Mouse (Mus musculus): ENCODE measurements around the gene Foxb2. TPM values are rescaled to one million over a fixed set of nuclear protein-coding genes. Genes with fewer than 3 reads are reported as not detected.
A peak's percentile ranks its signal among the peaks of the same experiment; 100 is the strongest.
"Not testable (repeated sequence)": the region's sequence is repeated elsewhere in the genome, so short reads cannot be mapped to it uniquely, and the experiment has no call there.

Gene Foxb2
- polyA plus RNA-seq, 1 experiment from 2014 or later: not detected

DNA sequence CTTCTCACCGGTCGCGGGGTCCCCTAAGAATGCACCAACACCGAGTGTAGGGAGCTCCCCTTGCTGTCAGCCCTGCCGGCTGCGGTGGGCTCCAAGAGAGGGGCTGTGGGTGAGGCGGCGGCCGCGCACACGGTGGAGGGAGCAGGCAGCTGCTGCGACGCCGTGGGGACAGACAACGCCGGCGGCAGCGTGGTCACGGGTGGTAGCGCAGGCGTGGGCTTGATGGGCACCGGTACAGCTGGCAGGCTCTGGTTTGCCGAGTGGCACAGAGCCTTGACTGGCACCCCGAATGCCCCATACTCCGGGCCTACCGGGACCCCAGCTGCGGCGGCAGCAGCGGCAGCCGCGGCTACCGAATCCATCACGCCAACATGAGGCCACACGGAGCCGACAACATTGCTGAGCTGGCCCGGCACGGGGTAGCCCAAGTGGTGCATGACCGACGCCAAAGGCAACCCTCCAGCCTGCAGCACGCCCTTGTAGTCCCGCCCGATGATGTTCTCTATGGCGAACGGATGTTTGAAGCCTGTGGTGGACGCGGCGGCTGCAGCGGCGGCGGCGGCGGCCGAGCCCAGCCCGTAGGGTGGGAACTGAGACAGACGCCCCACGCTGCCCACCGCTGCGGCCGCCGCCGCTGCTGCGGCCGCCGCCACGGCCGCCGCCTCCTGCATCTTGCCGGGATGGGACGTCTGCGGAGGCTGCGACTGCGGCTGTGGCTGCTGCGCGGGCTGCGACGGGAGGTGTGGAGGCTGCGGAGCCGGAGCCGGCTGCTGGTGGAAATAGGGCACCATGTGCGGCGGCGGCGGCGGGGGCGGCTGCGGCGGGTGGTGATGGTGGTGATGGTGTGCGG is 1.0 kb downstream of the Foxb2 start:
- peaks cover 3% of the 10 kb centered on the region for H3K27me3 ChIP-seq
- ChIA-PET CTCF (no interaction called here), POLR2A (no interaction called here)
- in situ Hi-C loops (cut with MboI; ENCODE audit: low pct_unique_long_range_greater_than_20kb): no loop called here
- TF ChIP-seq CTCF (IDR thresholded peaks at IDR 0.05): no peak
- ATAC-seq (no peak), DNase-seq (ENCODE audit: low read depth, low spot score) (no peak)

DNA sequence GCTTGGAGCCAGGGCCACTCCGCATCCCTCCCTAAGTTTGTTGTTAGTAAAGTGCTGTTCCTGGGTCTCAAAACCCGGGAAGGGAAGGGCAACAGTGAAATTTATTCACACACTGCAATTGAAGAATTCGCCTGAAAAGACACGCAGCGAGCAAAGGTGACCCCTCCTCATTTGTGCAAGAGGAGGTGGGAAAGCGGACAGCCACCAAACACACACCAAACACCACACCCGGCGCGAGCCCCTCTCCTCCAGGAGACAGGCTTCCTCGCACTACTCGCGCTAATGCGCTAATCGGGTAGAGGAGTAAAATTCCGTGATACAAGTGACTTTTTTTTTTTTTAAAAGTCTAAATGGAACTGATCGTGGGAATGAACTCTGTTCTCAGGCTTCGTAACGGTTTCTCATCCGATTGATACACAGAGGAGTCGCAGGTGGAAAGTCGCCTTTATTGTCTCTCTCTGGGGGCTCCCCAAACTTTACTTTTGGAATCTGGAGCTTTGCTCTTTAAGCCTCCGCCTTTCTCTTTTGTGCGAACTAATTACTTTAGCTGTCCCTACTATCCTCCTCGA is 2.3 kb downstream of the Foxb2 start:
- no peak for TF ChIP-seq CTCF (IDR thresholded peaks at IDR 0.05)
- in situ Hi-C loops (cut with MboI; ENCODE audit: low pct_unique_long_range_greater_than_20kb): no loop called here
- ATAC-seq (no peak), DNase-seq (ENCODE audit: low read depth, low spot score) (no peak)
- POLR2A ChIA-PET: no interaction called here
- H3K27me3 ChIP-seq: peaks cover 3% of the 10 kb centered on the region
- CTCF ChIA-PET: no interaction called here

DNA sequence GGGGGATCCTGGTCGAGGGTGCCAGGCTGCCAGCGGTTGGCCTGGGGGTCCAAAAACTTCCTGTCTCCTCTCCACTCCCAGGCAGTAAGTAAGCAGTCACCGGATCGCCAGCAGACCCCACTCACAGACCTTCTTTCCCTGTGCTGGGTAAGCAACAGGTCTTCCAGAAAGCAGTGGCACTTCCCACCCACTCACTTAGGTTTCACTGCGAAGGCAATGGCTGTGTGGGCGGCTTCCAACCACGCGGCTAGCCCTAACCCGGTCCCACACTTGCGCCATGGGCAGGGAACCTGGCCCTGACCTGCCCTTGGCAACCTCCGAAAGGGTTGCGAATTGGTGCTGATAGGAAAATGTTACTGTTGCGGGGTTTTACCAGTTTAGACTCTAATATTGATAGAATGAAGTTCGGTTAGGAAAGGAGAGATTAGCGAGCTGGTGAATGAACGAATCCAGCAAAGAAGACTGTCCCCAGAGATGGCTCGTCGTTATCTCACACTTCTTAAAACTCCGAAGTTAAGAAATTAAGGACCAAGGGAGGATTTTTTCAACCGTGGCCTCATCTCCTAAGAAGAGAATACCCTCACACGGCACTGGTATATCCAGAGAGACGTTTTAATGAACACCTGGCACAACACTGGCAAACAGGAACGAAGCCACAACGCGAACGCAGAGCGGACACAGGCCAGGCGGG is 3.0 kb downstream of the Foxb2 start:
- POLR2A ChIA-PET: no interaction called here
- no peak for ATAC-seq

DNA sequence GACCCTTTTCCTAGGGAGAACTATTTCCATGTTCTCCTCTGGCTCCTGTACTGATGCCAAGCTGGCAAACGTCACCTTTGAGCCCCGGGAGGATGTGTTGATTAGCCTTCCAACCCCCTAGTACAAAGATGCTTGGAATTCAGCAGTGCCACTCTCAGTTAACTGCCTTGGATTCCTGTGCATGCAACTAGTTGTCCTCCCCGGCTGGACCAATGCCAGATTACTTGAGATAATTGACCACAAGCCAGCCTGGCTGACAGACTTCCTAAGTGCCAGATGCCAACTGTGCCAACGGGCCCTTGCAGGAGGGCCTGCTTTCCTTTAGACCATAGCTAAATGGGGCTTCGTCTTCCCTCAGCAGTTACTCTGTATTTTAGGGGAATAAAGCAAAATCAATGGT is 5.1 kb downstream of the Foxb2 start:
- ATAC-seq: peak; percentile 91
- peak; percentile 94 for DNase-seq (ENCODE audit: low read depth, low spot score)
- in situ Hi-C loops (cut with MboI; ENCODE audit: low pct_unique_long_range_greater_than_20kb): no loop called here
- ChIA-PET CTCF (interaction anchor here (1.4 kb wide), 1 partner anchor 162 kb away, joined by 3 read pairs; no protein-coding TSS in a partner anchor), POLR2A (no interaction called here)
- H3K27me3 ChIP-seq: peaks cover 4% of the 10 kb centered on the region
- TF ChIP-seq CTCF (IDR thresholded peaks at IDR 0.05): no peak

More for the DNA sequence above, 3.0 kb downstream of the Foxb2 start:
- H3K27me3 ChIP-seq: peaks cover 3% of the 10 kb centered on the region
- in situ Hi-C loops (cut with MboI; ENCODE audit: low pct_unique_long_range_greater_than_20kb): no loop called here
- TF ChIP-seq CTCF (IDR thresholded peaks at IDR 0.05): no peak
- CTCF ChIA-PET: no interaction called here
- DNase-seq (ENCODE audit: low read depth, low spot score): no peak

DNA sequence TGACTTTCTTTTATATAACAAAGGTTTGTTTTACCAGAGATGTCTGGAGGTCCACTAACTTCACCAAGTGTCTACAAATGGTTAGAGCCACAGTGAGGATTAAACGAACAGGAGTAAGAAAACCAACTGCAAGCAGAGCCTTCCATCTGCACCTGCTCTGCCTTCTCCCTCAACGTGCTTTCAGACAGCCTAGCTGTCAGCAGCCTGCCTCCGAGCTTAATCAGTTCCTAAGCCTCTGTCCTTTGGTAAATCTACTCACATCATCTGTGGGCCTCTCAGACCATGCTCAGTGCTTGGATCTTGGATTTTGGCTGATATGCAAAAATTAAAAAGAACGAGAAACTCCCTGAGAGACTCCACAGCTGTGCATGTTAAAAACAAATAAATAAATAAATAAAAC is 15.0 kb downstream of the Foxb2 start:
- in situ Hi-C loops (cut with MboI; ENCODE audit: low pct_unique_long_range_greater_than_20kb): no loop called here
- H3K27me3 ChIP-seq: no peaks in the 10 kb centered on the region
- DNase-seq (ENCODE audit: low read depth, low spot score): no peak

DNA sequence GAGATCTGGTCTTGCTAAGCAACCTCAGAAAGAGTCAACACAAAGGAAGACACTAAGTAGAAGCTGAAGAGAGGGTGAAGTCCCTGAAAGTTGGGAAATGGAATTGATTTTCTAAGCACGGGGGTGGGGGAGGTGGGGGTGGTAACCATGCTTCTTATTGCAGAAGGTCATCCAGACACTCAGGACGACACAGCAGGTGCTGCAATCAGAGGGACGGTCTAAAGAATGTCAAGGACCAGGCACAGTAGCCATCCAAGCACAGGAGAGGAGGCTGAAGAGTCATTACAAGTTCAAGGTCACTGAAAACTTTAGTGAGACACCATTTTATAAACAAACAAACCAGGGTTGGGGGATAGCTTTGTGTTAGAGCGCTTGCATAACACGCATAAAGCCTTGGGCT is 16.9 kb downstream of the Foxb2 start:
- CTCF ChIA-PET: no interaction called here
- DNase-seq (ENCODE audit: low read depth, low spot score): no peak
- no peak for TF ChIP-seq CTCF (IDR thresholded peaks at IDR 0.05)
- H3K27me3 ChIP-seq: no peaks in the 10 kb centered on the region
- in situ Hi-C loops (cut with MboI; ENCODE audit: low pct_unique_long_range_greater_than_20kb): no loop called here
- POLR2A ChIA-PET: interaction anchor here (0.6 kb wide), 1 partner anchor 141 kb away, joined by 3 read pairs; no protein-coding TSS in a partner anchor
- ATAC-seq: no peak

More for the DNA sequence above, 15.0 kb downstream of the Foxb2 start:
- ChIA-PET POLR2A (no interaction called here), CTCF (no interaction called here)
- ATAC-seq: no peak
- no peak for TF ChIP-seq CTCF (IDR thresholded peaks at IDR 0.05)

DNA sequence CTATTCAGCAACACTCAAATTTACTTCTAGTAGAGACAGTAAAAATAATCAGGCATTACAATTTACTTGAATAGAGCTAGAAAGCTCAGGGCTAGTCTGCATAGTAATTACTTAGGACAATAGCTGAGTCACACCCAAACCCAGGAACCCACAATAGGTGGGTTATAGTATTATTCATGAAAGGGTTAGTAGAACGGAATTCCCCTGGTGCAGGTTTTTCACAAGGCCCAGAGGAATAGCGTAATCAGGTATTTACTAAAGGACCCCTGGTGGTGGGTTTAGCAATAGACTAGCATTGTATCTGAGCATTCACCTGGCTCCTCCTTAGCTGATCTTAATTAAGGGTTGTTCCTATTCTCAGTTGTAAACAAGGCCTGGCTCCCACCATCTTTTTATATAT is 29.5 kb downstream of the Foxb2 start:
- CTCF ChIA-PET: interaction anchor here (1.2 kb wide), 1 partner anchor 41 kb away, joined by 4 read pairs; no protein-coding TSS in a partner anchor
- H3K27me3 ChIP-seq; POLR2A ChIA-PET; DNase-seq (ENCODE audit: low read depth, low spot score); ATAC-seq; in situ Hi-C loops (cut with MboI; ENCODE audit: low pct_unique_long_range_greater_than_20kb): not testable (repeated sequence)
- TF ChIP-seq CTCF (IDR thresholded peaks at IDR 0.05): peak; percentile 7

DNA sequence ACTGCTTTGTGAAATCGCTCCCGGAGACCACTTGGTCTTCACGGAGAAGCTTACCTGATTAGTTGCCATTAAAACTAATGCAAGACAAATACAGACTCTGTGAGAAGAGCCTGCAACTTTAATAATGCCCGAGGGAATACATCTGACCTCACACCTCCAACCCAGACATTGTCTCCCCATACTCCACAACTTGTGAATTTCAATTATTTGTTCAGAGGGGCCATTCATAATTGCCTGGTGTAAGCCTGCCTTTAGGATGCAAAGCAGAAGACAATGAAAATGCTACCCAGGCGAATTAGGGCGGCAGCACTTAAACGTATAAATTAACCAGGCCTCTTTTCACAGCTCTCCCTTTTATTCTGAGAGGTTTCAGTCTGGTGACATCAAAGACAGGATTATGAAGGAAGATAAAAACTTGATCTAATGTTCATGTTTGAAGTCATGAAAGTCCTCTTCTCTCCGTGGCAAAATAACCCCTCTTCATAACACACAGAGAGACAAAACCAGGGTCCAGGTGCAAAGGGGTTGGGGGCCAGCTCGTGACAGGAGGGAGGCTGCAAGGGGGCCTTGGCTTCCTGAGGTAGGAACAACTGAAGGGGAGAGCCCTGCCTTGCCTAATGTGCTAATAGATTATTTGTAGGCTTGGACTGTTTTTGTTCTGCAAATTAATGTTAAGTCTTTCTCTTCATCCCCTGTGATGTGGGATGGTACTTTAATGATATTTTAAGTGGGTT is 31.9 kb downstream of the Foxb2 start:
- no peaks in the 10 kb centered on the region for H3K27me3 ChIP-seq
- no peak for ATAC-seq
- CTCF ChIA-PET: interaction anchor here (1.2 kb wide), 1 partner anchor 143 kb away, joined by 4 read pairs; no protein-coding TSS in a partner anchor
- no peak for TF ChIP-seq CTCF (IDR thresholded peaks at IDR 0.05)
- no peak for DNase-seq (ENCODE audit: low read depth, low spot score)
- in situ Hi-C loops (cut with MboI; ENCODE audit: low pct_unique_long_range_greater_than_20kb): no loop called here
- POLR2A ChIA-PET: no interaction called here

DNA sequence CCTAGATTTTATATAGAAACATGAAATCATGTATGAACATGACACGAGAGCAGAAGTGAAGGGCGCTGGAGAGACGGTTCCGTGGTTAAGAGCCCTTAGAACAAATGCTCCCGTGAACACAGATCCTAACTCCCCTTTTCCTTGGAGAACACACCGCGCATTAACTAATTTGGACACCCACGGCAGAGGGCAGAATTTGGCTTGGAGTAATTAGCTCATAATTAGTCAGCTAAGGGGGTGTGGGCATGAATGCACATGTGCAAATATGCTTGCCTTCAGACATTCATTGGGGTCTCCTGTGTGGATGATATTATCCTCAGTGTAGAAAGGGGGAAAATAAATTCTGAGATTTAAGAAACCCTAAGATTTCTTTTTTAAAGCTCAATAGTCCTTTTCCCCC is 32.6 kb downstream of the Foxb2 start:
- POLR2A ChIA-PET: no interaction called here
- DNase-seq (ENCODE audit: low read depth, low spot score) (no peak), ATAC-seq (no peak)
- in situ Hi-C loops (cut with MboI; ENCODE audit: low pct_unique_long_range_greater_than_20kb): no loop called here
- no peak for TF ChIP-seq CTCF (IDR thresholded peaks at IDR 0.05)
- CTCF ChIA-PET: interaction anchor here (1.2 to 1.3 kb wide), 2 partner anchors 12 to 143 kb away, joined by 3 to 4 read pairs; no protein-coding TSS in a partner anchor
- H3K27me3 ChIP-seq: no peaks in the 10 kb centered on the region

DNA sequence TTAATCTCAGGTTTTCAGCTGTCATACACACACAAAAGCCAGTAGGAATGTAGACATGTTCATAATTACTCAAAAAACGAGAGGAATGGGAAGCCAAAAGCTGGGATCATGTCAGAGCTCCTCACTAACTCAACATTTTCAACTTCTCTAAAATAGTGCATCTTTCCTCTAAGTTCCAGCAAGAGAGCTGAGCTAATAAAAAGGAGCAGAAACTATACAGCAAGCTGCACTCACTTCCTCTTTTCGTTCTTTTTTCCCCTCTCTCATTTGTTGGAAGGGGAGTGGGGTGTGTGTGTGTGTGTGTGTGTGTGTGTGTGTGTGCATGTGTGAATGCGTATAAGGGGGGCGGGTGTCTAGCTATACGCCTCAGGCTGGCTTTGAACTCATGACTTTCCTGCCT is 45.9 kb downstream of the Foxb2 start:
- no peak for TF ChIP-seq CTCF (IDR thresholded peaks at IDR 0.05)
- in situ Hi-C loops (cut with MboI; ENCODE audit: low pct_unique_long_range_greater_than_20kb): no loop called here
- CTCF ChIA-PET: interaction anchor here (1.4 kb wide), 1 partner anchor 14 kb away, joined by 3 read pairs; no protein-coding TSS in a partner anchor
- DNase-seq (ENCODE audit: low read depth, low spot score) (no peak), ATAC-seq (no peak)
- peaks cover 42% of the 10 kb centered on the region for H3K27me3 ChIP-seq
- POLR2A ChIA-PET: no interaction called here

Data from Patski (cell line).